Mouse (Mus musculus) neural tube, embryonic 14.5 days (tissue): ENCODE measurements around the gene Obscn. TPM values are rescaled to one million over a fixed set of nuclear protein-coding genes. Genes with fewer than 3 reads are reported as not detected.

Experiments
- ATAC-seq: fragments of 200-750 bp; cut with Nextera tagmentation; 2 replicates; pipeline ENCODE4 v1.8.0; 2017; ENCODE audit warnings: low read depth, mild to moderate bottlenecking, moderate TSS enrichment, moderate library complexity
- H3K27ac ChIP-seq: fragments of 300-500 bp; sonication (generic); 2 replicates; pipeline ENCODE4 v1.5.1; 2014; ENCODE audit warnings: low read depth, mild to moderate bottlenecking, control low read depth, low read length, moderate library complexity, mixed read lengths
- H3K27me3 ChIP-seq: fragments of 300-500 bp; sonication (generic); 2 replicates; pipeline ENCODE4 v1.6.1; 2014; ENCODE audit warnings: low read length; ENCODE audit not compliant: control insufficient read depth, insufficient read depth
- H3K36me3 ChIP-seq: fragments of 300-500 bp; sonication (generic); 2 replicates; pipeline ENCODE4 v1.6.1; 2014; ENCODE audit warnings: low read length, mixed read lengths; ENCODE audit not compliant: control insufficient read depth, insufficient read depth
- H3K4me1 ChIP-seq: fragments of 300-500 bp; sonication (generic); 2 replicates; pipeline ENCODE4 v1.6.1; 2014; ENCODE audit warnings: low read length; ENCODE audit not compliant: control insufficient read depth, insufficient read depth
- H3K4me2 ChIP-seq: fragments of 300-500 bp; sonication (generic); 2 replicates; pipeline ENCODE4 v1.6.1; 2014; ENCODE audit warnings: mild to moderate bottlenecking, low read depth, low read length, control low read depth
- H3K4me3 ChIP-seq: fragments of 300-500 bp; sonication (generic); 2 replicates; pipeline ENCODE4 v1.5.1; 2014; ENCODE audit warnings: low read depth, low read length, control low read depth, mixed read lengths
- H3K9ac ChIP-seq: fragments of 300-500 bp; sonication (generic); replicated peaks from 2 replicates; pipeline ENCODE4 v1.6.1; 2014; ENCODE audit warnings: low read depth, mild to moderate bottlenecking, control low read depth, low read length, mixed read lengths
- H3K9me3 ChIP-seq: fragments of 300-500 bp; sonication (generic); 2 replicates; pipeline ENCODE4 v1.6.1; 2016; ENCODE audit warnings: low read length; ENCODE audit not compliant: control insufficient read depth
- WGBS: fragments of 180-500 bp; shearing (Covaris S2); extraction: QIAGEN DNeasy Blood & Tissue Kit; methylation state at CpG from one replicate; pipeline ENCODE4 v1.1.7; 2014; 5-methylcytosine and 5-hydroxymethylcytosine counted together
- polyA plus RNA-seq: library from polyadenylated mRNA; unstranded; fragments of >200 nt; fragmentation: Nextera tagmentation; extraction: Ambion mirVana; gene quantifications from 2 replicates; pipeline ENCODE4 v1.2.1, GENCODE M21; 2014

Obscn gene
- polyA plus RNA-seq, 1 experiment from 2014 or later, result 0.74 TPM

DNA sequence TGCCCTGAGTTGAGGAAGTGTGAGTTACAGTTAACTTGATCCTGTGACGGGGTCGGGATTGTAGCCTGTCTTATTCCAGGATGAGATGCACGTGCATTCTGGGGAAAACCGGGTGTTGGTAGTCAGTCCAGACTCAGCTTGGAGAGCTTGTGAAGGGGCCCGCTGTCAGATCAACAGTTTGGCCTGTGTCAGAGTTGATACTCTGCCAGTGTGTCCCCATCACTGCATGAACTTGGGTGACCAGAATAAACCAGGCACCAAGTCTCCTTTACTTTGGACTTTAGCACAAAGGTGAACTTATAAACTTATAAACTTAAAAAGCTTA lies 157.5 kb downstream of the Obscn start:
- ATAC-seq, result no peak
- Histone ChIP-seq H3K27ac (no peak overlapping the region), H3K27me3 (no peaks in the 10 kb centered on the region), H3K9ac (peak overlapping the region; percentile 80), H3K4me2 (peak overlapping the region; percentile 100), H3K4me1 (peaks cover 28% of the 10 kb centered on the region), H3K4me3 (peak overlapping the region; percentile 98), H3K9me3 (no peaks in the 10 kb centered on the region), H3K36me3 (peaks cover 11% of the 10 kb centered on the region)
- 3% methylated on average over 5 of the region's 5 CpGs for WGBS

GRCm38 (mm10) chr11:58978027-58978705 lies 158.0 kb downstream of the Obscn start, which contains the start of gene Trim11:
TSS of gene Trim11 (plus strand) at chr11:58978093.
- H3K27me3 ChIP-seq, result no peaks in the 10 kb centered on the region
- H3K27ac ChIP-seq, result peak within 1 kb of the TSS; percentile 71
- peak within 1 kb of the TSS; percentile 100 for H3K4me2 ChIP-seq
- H3K9ac ChIP-seq, result peak within 1 kb of the TSS; percentile 80
- H3K4me3 ChIP-seq, result peak within 1 kb of the TSS; percentile 98
- WGBS, result under 1% methylated on average over 64 of the region's 64 CpGs
- H3K4me1 ChIP-seq, result peaks cover 28% of the 10 kb centered on the region
- ATAC-seq, result peak; percentile 79
- peaks cover 11% of the 10 kb centered on the region for H3K36me3 ChIP-seq
- H3K9me3 ChIP-seq, result no peaks in the 10 kb centered on the region

DNA sequence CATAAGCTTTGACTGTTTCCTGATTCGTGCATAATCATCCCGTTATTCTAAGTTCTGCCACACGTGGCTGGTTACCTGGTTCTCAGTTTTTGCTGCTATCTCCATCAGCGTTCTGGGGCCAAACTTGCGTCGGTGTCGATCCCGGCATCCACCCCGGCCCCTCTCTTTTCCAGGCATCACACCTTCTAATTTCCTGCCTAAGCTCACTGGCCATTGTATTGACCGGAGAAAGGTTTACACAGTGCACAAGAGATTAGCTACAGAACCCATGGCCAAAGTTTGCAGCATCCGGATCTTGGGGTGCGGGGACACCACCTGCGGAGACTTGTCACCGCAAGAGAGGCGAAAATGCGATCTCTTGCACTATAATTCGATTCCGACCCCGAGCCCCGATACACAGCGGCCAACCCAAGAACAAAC lies 158.6 kb downstream of the Obscn start:
- Histone ChIP-seq H3K9ac (peak overlapping the region; percentile 80), H3K4me3 (peak overlapping the region; percentile 98), H3K4me1 (peaks cover 28% of the 10 kb centered on the region), H3K4me2 (peak overlapping the region; percentile 100), H3K27me3 (no peaks in the 10 kb centered on the region), H3K36me3 (peaks cover 8% of the 10 kb centered on the region), H3K9me3 (no peaks in the 10 kb centered on the region), H3K27ac (peak overlapping the region; percentile 71)
- ATAC-seq, result peak; percentile 24; the same call in 1 of the 2 replicates
- under 1% methylated on average over 21 of the region's 21 CpGs for WGBS

GRCm38 (mm10) chr11:58977150-58977549 lies 159.1 kb downstream of the Obscn start:
- peak overlapping the region; percentile 80 for H3K9ac ChIP-seq
- no peak for ATAC-seq
- peaks cover 28% of the 10 kb centered on the region for H3K4me1 ChIP-seq
- H3K4me2 ChIP-seq, result peak overlapping the region; percentile 100
- peaks cover 3% of the 10 kb centered on the region; the same call in 1 of the 2 replicates for H3K36me3 ChIP-seq
- H3K27ac ChIP-seq, result 0 out of 2 replicates have a peak overlapping the region, but pooled peaks have one; percentile 22
- under 1% methylated on average over 29 of the region's 29 CpGs for WGBS
- H3K4me3 ChIP-seq, result peak overlapping the region; percentile 98
- H3K9me3 ChIP-seq, result no peaks in the 10 kb centered on the region
- no peaks in the 10 kb centered on the region for H3K27me3 ChIP-seq

DNA sequence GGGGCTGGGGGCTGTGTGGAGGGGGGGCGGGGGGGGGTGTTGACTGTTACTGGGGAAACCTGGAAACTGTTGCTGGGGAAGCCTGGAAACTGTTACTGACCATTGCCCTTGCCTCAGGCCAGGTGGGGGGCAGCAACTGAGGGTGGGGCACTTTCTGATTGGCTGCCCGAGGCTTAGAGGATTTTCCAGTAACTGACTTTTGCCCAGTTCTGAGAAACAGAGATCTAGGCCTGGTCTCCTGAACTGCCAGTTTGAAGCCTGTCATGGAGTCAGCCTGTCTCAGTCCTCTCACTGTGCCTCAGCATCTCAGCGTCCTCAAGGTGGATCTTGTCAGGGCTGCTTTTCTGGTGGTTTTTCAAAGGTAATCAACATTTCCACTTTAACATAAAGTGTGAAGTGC lies 161.8 kb downstream of the Obscn start:
- H3K9ac ChIP-seq, result no peak overlapping the region
- H3K4me1 ChIP-seq, result peaks cover 18% of the 10 kb centered on the region
- no peak overlapping the region for H3K4me2 ChIP-seq
- 95% methylated on average over 3 of the region's 3 CpGs for WGBS
- no peaks in the 10 kb centered on the region for H3K36me3 ChIP-seq
- no peak overlapping the region for H3K4me3 ChIP-seq
- ATAC-seq, result no peak
- H3K9me3 ChIP-seq, result no peaks in the 10 kb centered on the region
- H3K27ac ChIP-seq, result no peak overlapping the region
- H3K27me3 ChIP-seq, result no peaks in the 10 kb centered on the region

GRCm38 (mm10) chr11:58971796-58972195 lies 164.4 kb downstream of the Obscn start:
- Histone ChIP-seq H3K4me3 (no peak overlapping the region), H3K27ac (no peak overlapping the region), H3K27me3 (no peaks in the 10 kb centered on the region), H3K9me3 (no peaks in the 10 kb centered on the region), H3K36me3 (no peaks in the 10 kb centered on the region; the same call in 1 of the 2 replicates), H3K4me1 (peaks cover 6% of the 10 kb centered on the region), H3K4me2 (no peak overlapping the region), H3K9ac (no peak overlapping the region)
- 96% methylated on average over 3 of the region's 3 CpGs for whole genome bisulfite sequencing
- no peak for ATAC-seq

DNA sequence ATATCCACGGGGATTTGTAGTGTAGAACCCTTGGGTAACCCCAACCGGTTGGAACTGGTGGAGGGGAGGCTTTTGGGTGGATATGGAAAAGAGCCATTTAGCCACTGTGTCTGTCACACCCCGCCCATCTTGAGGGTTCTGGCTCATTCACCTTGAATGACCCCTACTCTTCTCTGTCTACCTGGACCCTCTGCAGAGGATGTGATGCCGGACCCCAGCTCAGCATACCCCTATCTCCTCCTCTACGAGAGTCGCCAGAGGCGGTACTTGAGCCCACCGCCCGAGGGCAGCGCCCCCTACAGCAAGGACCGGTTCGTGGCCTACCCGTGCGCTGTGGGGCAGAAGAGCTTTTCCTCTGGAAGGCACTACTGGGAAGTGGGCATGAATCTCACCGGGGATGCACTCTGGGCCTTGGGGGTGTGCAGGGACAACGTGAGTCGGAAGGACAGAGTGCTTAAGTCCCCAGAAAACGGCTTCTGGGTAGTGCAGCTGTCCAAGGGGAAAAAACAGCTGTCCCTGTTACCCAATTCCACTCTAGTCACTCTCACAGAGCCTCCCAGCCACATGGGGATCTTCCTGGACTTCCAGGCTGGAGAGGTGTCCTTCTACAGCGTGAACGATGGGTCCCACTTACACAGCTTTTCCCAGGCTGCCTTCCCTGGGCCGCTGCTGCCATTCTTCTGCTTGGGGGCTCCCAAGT lies 165.2 kb downstream of the Obscn start:
- Histone ChIP-seq H3K4me3 (no peak overlapping the region), H3K36me3 (no peaks in the 10 kb centered on the region; the same call in 1 of the 2 replicates), H3K9ac (no peak overlapping the region), H3K4me2 (no peak overlapping the region), H3K9me3 (no peaks in the 10 kb centered on the region), H3K27ac (no peak overlapping the region), H3K4me1 (peaks cover 6% of the 10 kb centered on the region; the same call in 1 of the 2 replicates), H3K27me3 (no peaks in the 10 kb centered on the region)
- ATAC-seq, result no peak
- WGBS, result 90% methylated on average over 21 of the region's 21 CpGs

DNA sequence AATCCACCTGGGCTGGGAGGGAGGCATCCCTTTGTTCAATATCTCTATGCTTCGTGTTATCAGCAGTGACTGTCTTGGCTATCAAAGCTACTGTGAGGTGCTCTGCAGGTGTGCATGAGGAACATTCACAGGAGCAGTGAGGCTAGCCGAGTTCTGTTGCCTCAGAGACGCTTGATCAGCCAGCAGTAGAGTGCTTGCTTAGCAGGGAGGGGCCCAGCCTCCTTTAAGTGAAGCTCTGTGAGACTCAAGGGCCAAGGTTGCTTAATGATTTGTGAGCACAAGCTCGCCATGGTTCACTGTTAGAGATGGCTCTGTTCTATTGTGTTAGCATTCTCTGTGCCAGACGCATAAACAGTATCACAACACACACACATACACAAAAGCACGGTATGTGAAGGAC lies 166.5 kb downstream of the Obscn start:
- 86% methylated on average over 6 of the region's 6 CpGs for WGBS
- no peak overlapping the region for H3K4me2 ChIP-seq
- no peak overlapping the region for H3K9ac ChIP-seq
- no peaks in the 10 kb centered on the region for H3K27me3 ChIP-seq
- H3K4me1 ChIP-seq, result no peaks in the 10 kb centered on the region
- ATAC-seq, result no peak
- no peaks in the 10 kb centered on the region for H3K9me3 ChIP-seq
- H3K4me3 ChIP-seq, result no peak overlapping the region
- no peak overlapping the region for H3K27ac ChIP-seq
- no peaks in the 10 kb centered on the region; the same call in 1 of the 2 replicates for H3K36me3 ChIP-seq

DNA sequence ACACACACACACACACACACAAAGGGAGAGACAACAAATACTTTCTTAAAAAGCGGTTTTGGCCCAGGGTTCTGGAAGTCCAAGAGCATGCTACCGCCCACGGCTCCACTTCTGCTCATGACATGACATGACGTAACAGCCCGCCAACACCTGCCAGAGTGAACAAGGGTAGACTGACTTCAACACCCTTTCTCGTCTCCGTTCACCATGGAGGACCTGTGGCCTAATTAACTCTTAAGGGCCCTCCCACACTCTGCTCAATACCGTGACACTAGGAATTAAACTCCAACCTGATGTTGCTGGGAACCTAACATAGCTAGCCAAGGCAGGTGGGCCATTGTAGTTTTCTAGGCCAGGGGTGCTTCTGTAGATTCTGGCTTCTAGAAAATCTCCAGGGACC lies 167.2 kb downstream of the Obscn start:
- Histone ChIP-seq H3K4me1 (no peaks in the 10 kb centered on the region), H3K4me2 (no peak overlapping the region), H3K4me3 (no peak overlapping the region), H3K27me3 (no peaks in the 10 kb centered on the region), H3K9me3 (no peaks in the 10 kb centered on the region), H3K9ac (no peak overlapping the region), H3K27ac (no peak overlapping the region), H3K36me3 (no peaks in the 10 kb centered on the region; the same call in 1 of the 2 replicates)
- 94% methylated on average over 8 of the region's 8 CpGs for WGBS
- ATAC-seq, result no peak
